Mouse (Mus musculus) E14TG2a.4 (cell line): Measurements from ENCODE around the gene Zhx3.
A peak's percentile ranks its signal among the peaks of the same experiment; 100 is the strongest.

Experiments
- H3K27me3 ChIP-seq: 2 replicates; pipeline ENCODE4 v1.6.1; 2014; ENCODE audit warnings: low read length, control low read depth; ENCODE audit not compliant: insufficient read depth
- H3K36me3 ChIP-seq: 2 replicates; pipeline ENCODE4 v1.6.1; 2014; ENCODE audit warnings: low read length, control low read depth; ENCODE audit not compliant: insufficient read depth
- H3K4me1 ChIP-seq: replicated peaks from 2 replicates; pipeline ENCODE4 v1.6.1; 2014; ENCODE audit warnings: low read depth, low read length, control low read depth
- H3K4me3 ChIP-seq: replicated peaks from 2 replicates; pipeline ENCODE4 v1.5.1; 2014; ENCODE audit warnings: mild to moderate bottlenecking, low read length
- H3K9me3 ChIP-seq: 2 replicates; pipeline ENCODE4 v1.6.1; 2014; ENCODE audit warnings: low read length, control low read depth
- CTCF ChIP-seq: conservative IDR thresholded peaks from 2 replicates; pipeline ENCODE4 v1.5.1; 2014; ENCODE audit warnings: low read length
- NANOG ChIP-seq: IDR thresholded peaks from 2 replicates; pipeline ENCODE4 v1.6.1; 2014; ENCODE audit warnings: borderline replicate concordance, low read length, mixed read lengths
- POU5F1 ChIP-seq: IDR thresholded peaks from 2 replicates; pipeline ENCODE4 v1.6.1; 2014; ENCODE audit warnings: low read length, borderline replicate concordance

Gene Zhx3

GRCm38 (mm10) chr2:160738354-160738753 is 134.4 kb downstream of the Zhx3 start:
- TF ChIP-seq CTCF (no peak), POU5F1 (no peak), NANOG (no peak)
- Histone ChIP-seq H3K4me1 (peaks cover 96% of the 10 kb centered on the region), H3K36me3 (peaks cover 82% of the 10 kb centered on the region), H3K9me3 (no peaks in the 10 kb centered on the region), H3K27me3 (no peaks in the 10 kb centered on the region), H3K4me3 (peak overlapping the region; percentile 24; the same call in 1 of the 2 replicates)

GRCm38 (mm10) chr2:160736466-160736865 is 136.3 kb downstream of the Zhx3 start:
- peaks cover 95% of the 10 kb centered on the region for H3K4me1 ChIP-seq
- TF ChIP-seq POU5F1 (no peak), CTCF (no peak), NANOG (no peak)

GRCm38 (mm10) chr2:160735706-160736310 is 137.0 kb downstream of the Zhx3 start:
- H3K4me1 ChIP-seq = peaks cover 89% of the 10 kb centered on the region
- H3K27me3 ChIP-seq = no peaks in the 10 kb centered on the region
- H3K4me3 ChIP-seq = peak overlapping the region; percentile 37
- no peak for TF ChIP-seq POU5F1
- TF ChIP-seq CTCF = no peak
- no peak; the same call in 1 of the 2 replicates for TF ChIP-seq NANOG
- H3K9me3 ChIP-seq = no peaks in the 10 kb centered on the region
- H3K36me3 ChIP-seq = peaks cover 64% of the 10 kb centered on the region

More at GRCm38 (mm10) chr2:160736466-160736865, 136.3 kb downstream of the Zhx3 start:
- H3K36me3 ChIP-seq = peaks cover 70% of the 10 kb centered on the region
- H3K27me3 ChIP-seq = no peaks in the 10 kb centered on the region
- no peaks in the 10 kb centered on the region for H3K9me3 ChIP-seq
- peak overlapping the region; percentile 37 for H3K4me3 ChIP-seq

GRCm38 (mm10) chr2:160734331-160734730 is 138.5 kb downstream of the Zhx3 start:
- Histone ChIP-seq H3K4me3 (no peak overlapping the region), H3K9me3 (no peaks in the 10 kb centered on the region), H3K36me3 (peaks cover 50% of the 10 kb centered on the region), H3K27me3 (peaks cover 10% of the 10 kb centered on the region; the same call in 1 of the 2 replicates), H3K4me1 (peaks cover 86% of the 10 kb centered on the region)
- TF ChIP-seq CTCF = no peak
- TF ChIP-seq POU5F1 = no peak
- TF ChIP-seq NANOG = no peak

- Histone ChIP-seq H3K27me3 (peaks cover 10% of the 10 kb centered on the region; the same call in 1 of the 2 replicates), H3K4me1 (peaks cover 74% of the 10 kb centered on the region), H3K4me3 (peak overlapping the region; percentile 95), H3K9me3 (no peaks in the 10 kb centered on the region), H3K36me3 (peaks cover 38% of the 10 kb centered on the region)
- no peak for TF ChIP-seq NANOG
- no peak for TF ChIP-seq CTCF
- no peak for TF ChIP-seq POU5F1
Measured at GRCm38 (mm10) chr2:160733131-160733531, 139.7 kb downstream of the Zhx3 start.

GRCm38 (mm10) chr2:160732420-160732995 is 140.3 kb downstream of the Zhx3 start:
- Histone ChIP-seq H3K36me3 (peaks cover 33% of the 10 kb centered on the region), H3K27me3 (peaks cover 10% of the 10 kb centered on the region; the same call in 1 of the 2 replicates), H3K9me3 (no peaks in the 10 kb centered on the region), H3K4me1 (peaks cover 68% of the 10 kb centered on the region), H3K4me3 (peak overlapping the region; percentile 95)
- TF ChIP-seq NANOG (no peak), CTCF (no peak), POU5F1 (no peak)

- TF ChIP-seq CTCF (no peak), NANOG (no peak), POU5F1 (no peak)
- H3K36me3 ChIP-seq = peaks cover 27% of the 10 kb centered on the region
- peak overlapping the region; percentile 95 for H3K4me3 ChIP-seq
- H3K27me3 ChIP-seq = peaks cover 10% of the 10 kb centered on the region; the same call in 1 of the 2 replicates
- no peaks in the 10 kb centered on the region for H3K9me3 ChIP-seq
- peaks cover 61% of the 10 kb centered on the region for H3K4me1 ChIP-seq
Measured at GRCm38 (mm10) chr2:160731839-160732261, 140.9 kb downstream of the Zhx3 start.

GRCm38 (mm10) chr2:160731117-160731838 is 141.5 kb downstream of the Zhx3 start, which contains the start of gene Plcg1:
TSS of gene Plcg1 (plus strand) at chr2:160731300.
- Histone ChIP-seq H3K27me3 (peaks cover 10% of the 10 kb centered on the region; the same call in 1 of the 2 replicates), H3K4me3 (peak within 1 kb of the TSS; percentile 95), H3K36me3 (peaks cover 23% of the 10 kb centered on the region), H3K4me1 (peaks cover 55% of the 10 kb centered on the region), H3K9me3 (no peaks in the 10 kb centered on the region)
- TF ChIP-seq POU5F1 = no peak
- TF ChIP-seq NANOG = no peak
